Mouse (Mus musculus) hindbrain, embryonic 11.5 days (tissue): ENCODE data around the gene Zdhhc13. TPM values are rescaled to one million over a fixed set of nuclear protein-coding genes. Genes with fewer than 3 reads are reported as not detected.

Source experiments
- ATAC-seq: fragments of 200-750 bp; cut with Nextera tagmentation; 2 replicates; pipeline ENCODE4 v1.8.0; 2017; ENCODE audit warnings: mild to moderate bottlenecking, moderate TSS enrichment, moderate library complexity; ENCODE audit not compliant: low FRiP score
- DNase-seq: peaks from one replicate; pipeline ENCODE4 v3.0.0-alpha.2; 2015; ENCODE audit warnings: low spot score
- H3K27ac ChIP-seq: fragments of 300-500 bp; sonication (generic); 2 replicates; pipeline ENCODE4 v1.5.1; 2014; ENCODE audit warnings: mild to moderate bottlenecking, low read depth, low read length
- H3K27me3 ChIP-seq: fragments of 300-500 bp; sonication (generic); 2 replicates; pipeline ENCODE4 v1.6.1; 2014; ENCODE audit warnings: mild to moderate bottlenecking, low read length, moderate library complexity, mixed read lengths; ENCODE audit not compliant: control insufficient read depth, insufficient read depth
- H3K36me3 ChIP-seq: fragments of 300-500 bp; sonication (generic); 2 replicates; pipeline ENCODE4 v1.6.1; 2014; ENCODE audit warnings: mild to moderate bottlenecking, low read length, moderate library complexity, mixed read lengths; ENCODE audit not compliant: control insufficient read depth, insufficient read depth
- H3K4me1 ChIP-seq: fragments of 300-500 bp; sonication (generic); replicated peaks from 2 replicates; pipeline ENCODE4 v1.6.1; 2014; ENCODE audit warnings: low read length, mixed read lengths; ENCODE audit not compliant: control insufficient read depth, insufficient read depth
- H3K4me2 ChIP-seq: fragments of 300-500 bp; sonication (generic); replicated peaks from 2 replicates; pipeline ENCODE4 v1.6.1; 2014; ENCODE audit warnings: mild to moderate bottlenecking, low read depth, low read length
- H3K4me3 ChIP-seq: fragments of 300-500 bp; sonication (generic); 2 replicates; pipeline ENCODE4 v1.5.1; 2014; ENCODE audit warnings: low read depth, low read length
- H3K9ac ChIP-seq: fragments of 300-500 bp; sonication (generic); 2 replicates; pipeline ENCODE4 v1.6.1; 2014; ENCODE audit warnings: low read depth, low read length
- H3K9me3 ChIP-seq: fragments of 300-500 bp; sonication (generic); 2 replicates; pipeline ENCODE4 v1.6.1; 2016; ENCODE audit warnings: low read length; ENCODE audit not compliant: control insufficient read depth
- WGBS: fragments of 180-500 bp; shearing (Covaris S2); extraction: QIAGEN DNeasy Blood & Tissue Kit; methylation state at CpG from one replicate; pipeline ENCODE4 v1.1.7; 2014; 5-methylcytosine and 5-hydroxymethylcytosine counted together
- polyA plus RNA-seq: library from polyadenylated mRNA; unstranded; fragments of >200 nt; fragmentation: Nextera tagmentation; extraction: Ambion mirVana; gene quantifications from 2 replicates; pipeline ENCODE4 v1.2.1, GENCODE M21; 2014

Gene Zdhhc13
- polyA plus RNA-seq, 1 experiment from 2014 or later, result 40.9 TPM

DNA sequence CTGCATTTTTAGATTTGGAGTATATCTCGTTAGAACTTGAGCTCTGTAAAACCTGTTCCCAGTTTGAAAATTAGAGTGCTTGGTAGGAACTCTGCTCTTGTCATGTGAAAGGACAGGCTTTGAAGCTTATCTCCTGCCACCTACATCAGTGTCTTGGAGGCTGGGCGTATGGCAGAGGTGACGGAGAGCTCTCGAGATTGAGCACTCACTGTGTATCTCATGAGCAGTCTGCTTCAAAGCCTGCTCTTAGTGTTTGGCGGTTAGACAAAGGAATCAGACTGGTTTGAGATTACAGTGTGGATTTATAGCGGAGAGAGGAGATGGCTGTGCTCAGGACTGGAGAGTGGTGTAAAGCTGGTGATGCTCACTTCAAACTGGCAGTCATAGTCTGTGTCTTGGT is 36.4 kb downstream of the Zdhhc13 start:
- Histone ChIP-seq H3K4me1 (no peaks in the 10 kb centered on the region), H3K9ac (no peak overlapping the region), H3K4me3 (no peak overlapping the region), H3K36me3 (peaks cover 17% of the 10 kb centered on the region), H3K4me2 (no peak overlapping the region), H3K27ac (no peak overlapping the region), H3K9me3 (no peaks in the 10 kb centered on the region), H3K27me3 (peaks cover 17% of the 10 kb centered on the region)
- ATAC-seq (no peak), DNase-seq (no peak)
- WGBS, result 95% methylated on average over 6 of the region's 6 CpGs

DNA sequence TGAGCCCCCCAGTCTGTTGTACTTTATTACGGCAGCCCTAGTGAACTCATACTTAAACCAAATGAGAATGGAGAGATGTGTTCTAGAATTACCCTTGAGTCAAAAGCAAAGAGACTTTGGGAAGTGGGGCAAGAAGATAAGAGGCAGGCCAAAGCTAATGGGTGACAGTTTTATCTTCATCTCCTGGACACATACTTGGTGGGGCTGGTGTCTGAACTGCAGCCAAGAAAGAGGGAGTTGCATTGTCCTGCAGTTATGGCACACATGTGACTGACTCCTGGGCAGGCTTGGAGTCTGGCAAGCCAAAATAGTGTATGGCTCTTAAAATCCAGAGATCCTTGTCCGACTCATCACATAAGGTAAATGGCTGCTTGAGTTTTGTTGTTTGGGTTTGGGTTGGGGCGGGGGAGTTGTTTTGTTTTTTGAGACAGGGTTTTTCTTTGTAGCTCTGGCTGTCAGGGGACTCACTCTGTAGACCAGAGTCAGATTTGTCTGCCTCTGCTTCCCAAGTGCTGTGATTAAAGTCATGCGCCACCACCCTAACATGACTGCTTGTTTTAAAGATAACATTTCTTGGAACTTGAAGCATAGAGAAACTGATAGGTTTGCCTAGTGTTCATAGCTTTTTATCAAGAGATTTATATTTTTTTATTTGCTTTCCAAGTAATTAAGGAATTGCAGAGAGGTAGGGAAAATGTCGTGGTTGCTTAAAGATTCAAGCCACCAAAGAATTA is 40.5 kb downstream of the Zdhhc13 start:
- no peak for DNase-seq
- Histone ChIP-seq H3K27me3 (peaks cover 50% of the 10 kb centered on the region), H3K4me2 (no peak overlapping the region), H3K9me3 (no peaks in the 10 kb centered on the region), H3K27ac (no peak overlapping the region), H3K4me1 (no peaks in the 10 kb centered on the region; the same call in 1 of the 2 replicates), H3K4me3 (no peak overlapping the region), H3K36me3 (peaks cover 10% of the 10 kb centered on the region; the same call in 1 of the 2 replicates), H3K9ac (no peak overlapping the region)
- no peak for ATAC-seq
- 89% methylated on average over 5 of the region's 5 CpGs for WGBS

DNA sequence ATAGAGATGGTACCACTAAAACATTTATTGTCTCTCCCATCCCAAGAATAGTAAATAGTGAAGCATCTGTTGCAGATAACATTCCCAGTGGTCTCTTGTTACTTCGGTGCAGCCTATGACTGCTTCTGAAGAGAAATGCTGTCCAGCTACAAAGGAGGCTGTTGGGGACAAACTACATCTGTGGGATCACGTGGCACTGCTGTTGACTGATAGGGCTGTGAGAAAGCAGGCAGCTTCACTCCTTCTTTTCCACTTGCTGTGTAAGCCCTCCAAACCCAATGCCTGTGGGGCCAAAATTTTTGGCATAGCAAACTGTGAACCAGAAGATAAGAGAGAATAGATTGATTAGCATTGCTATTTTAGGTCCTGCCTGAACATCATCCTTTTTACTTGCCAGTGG is 41.6 kb downstream of the Zdhhc13 start:
- peaks cover 50% of the 10 kb centered on the region for H3K27me3 ChIP-seq
- H3K9me3 ChIP-seq, result no peaks in the 10 kb centered on the region
- H3K4me3 ChIP-seq, result no peak overlapping the region
- no peak for ATAC-seq
- no peak overlapping the region for H3K27ac ChIP-seq
- peaks cover 2% of the 10 kb centered on the region; the same call in 1 of the 2 replicates for H3K4me1 ChIP-seq
- no peak overlapping the region for H3K4me2 ChIP-seq
- H3K9ac ChIP-seq, result no peak overlapping the region
- DNase-seq, result no peak
- 63% methylated on average over 2 of the region's 2 CpGs for WGBS
- H3K36me3 ChIP-seq, result peaks cover 5% of the 10 kb centered on the region; the same call in 1 of the 2 replicates

DNA sequence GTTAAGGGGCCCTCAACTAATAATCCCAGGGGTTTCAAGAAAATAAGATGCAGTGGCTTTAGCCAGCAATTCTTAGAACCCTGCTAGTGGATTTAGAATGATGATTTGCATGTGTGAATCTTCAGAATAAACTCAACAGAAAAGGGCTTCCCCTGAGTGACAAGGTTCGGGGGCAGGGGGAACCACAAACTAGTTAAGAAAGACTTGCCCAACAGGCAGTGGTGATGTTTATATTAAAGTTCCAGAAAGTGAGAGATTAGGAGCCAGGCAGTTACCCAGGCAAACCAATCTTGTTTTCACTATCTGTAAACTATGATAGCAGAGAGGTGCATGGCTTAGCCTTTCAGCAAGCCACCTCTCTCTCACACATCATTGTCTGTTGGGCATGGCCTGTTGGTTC is 43.9 kb downstream of the Zdhhc13 start:
- WGBS, result 81% methylated on average over 1 of the region's 1 CpGs
- H3K9ac ChIP-seq, result no peak overlapping the region
- no peak overlapping the region for H3K27ac ChIP-seq
- no peak for ATAC-seq
- no peak for DNase-seq
- no peaks in the 10 kb centered on the region for H3K9me3 ChIP-seq
- no peak overlapping the region for H3K4me3 ChIP-seq
- H3K27me3 ChIP-seq, result peaks cover 63% of the 10 kb centered on the region
- no peaks in the 10 kb centered on the region for H3K36me3 ChIP-seq
- H3K4me1 ChIP-seq, result peaks cover 3% of the 10 kb centered on the region; the same call in 1 of the 2 replicates
- H3K4me2 ChIP-seq, result no peak overlapping the region

DNA sequence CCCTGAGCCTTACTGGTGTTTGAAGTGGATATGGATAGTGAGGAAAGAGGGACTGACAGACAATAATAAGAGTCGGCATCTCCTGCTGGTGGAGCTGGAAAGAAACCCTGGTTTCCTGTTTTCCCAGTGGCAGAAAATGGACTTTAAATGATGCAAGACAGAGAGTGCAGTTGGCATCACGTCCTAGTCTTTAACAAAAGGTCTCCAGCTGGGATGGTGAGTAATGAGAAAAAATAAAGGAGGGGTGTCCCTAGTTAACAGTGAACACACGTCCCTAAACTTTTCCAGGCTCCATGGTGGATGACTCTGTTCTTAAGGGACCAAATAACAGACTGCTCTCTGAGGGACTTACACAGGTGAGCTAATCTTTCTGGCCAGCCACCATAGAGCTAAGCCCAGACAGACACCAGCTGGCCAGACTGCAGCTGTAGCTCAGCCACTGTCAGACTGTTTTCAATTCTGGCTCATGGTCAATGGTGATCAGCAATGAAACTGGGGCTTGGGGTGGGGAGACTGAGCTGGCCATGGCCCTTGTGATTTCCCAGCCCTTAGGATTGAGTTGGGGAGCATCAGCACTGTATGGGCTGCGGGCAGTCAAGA is 45.7 kb downstream of the Zdhhc13 start:
- WGBS, result 43% methylated on average over 4 of the region's 4 CpGs

DNA sequence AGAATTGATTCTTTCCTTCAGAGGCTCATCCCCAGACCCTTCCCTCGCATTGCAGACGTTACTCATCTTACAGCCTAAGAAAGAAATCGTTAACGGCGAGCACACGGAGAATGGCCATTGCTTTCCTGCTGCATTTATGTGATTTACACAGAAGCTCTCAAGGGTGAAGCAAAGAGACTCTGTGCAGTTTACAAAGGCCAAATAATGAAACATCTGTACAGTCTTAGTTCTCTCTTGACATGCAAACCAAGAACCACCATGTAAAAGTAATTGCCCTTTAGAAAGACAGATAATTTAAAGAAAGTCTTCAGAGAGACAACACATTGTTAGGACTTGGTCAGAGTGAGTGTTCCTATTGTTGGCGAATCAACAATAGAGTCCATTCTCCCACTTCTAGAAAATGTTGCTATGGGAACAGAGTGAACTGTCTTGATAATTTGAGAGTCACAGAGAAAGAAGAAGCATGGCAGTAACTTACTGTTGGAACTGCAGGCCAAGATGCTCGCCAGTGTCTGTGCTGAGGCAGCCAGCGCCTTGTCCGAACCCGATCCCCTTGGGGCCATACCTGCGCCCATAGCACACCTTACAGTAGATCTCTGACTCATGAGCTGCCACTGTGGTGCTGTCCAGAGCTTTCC is 46.3 kb downstream of the Zdhhc13 start:
- no peak overlapping the region for H3K9ac ChIP-seq

More for the DNA sequence above, 45.7 kb downstream of the Zdhhc13 start:
- no peak overlapping the region for H3K4me3 ChIP-seq
- peaks cover 65% of the 10 kb centered on the region for H3K27me3 ChIP-seq
- H3K4me2 ChIP-seq, result no peak overlapping the region
- no peak overlapping the region for H3K27ac ChIP-seq
- DNase-seq (peak; percentile 28), ATAC-seq (peak; percentile 45)
- peaks cover 3% of the 10 kb centered on the region; the same call in 1 of the 2 replicates for H3K4me1 ChIP-seq
- H3K36me3 ChIP-seq, result no peaks in the 10 kb centered on the region
- no peak overlapping the region for H3K9ac ChIP-seq
- no peaks in the 10 kb centered on the region for H3K9me3 ChIP-seq

DNA sequence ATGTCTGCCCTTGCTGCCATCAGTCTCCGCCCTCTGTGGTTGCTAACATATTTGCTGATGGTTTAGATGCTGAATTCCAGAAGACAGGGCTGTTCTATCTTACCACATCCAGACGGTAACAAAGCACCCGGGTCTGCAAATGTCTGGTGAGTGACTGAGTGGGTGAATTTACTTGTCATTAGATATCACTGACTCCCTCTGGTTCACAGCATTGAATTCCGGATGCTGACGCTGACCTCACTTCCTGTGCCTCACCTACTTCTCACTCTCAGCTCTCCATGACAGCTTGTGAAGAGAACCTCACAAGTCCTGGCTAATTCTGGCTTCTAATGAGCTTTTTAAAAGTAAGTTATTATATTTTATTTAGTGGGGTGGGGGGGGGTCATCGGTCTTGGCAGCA is 48.1 kb downstream of the Zdhhc13 start:
- H3K27me3 ChIP-seq, result peaks cover 65% of the 10 kb centered on the region
- H3K36me3 ChIP-seq, result no peaks in the 10 kb centered on the region
- WGBS, result 84% methylated on average over 6 of the region's 6 CpGs
- no peak overlapping the region for H3K9ac ChIP-seq
- no peaks in the 10 kb centered on the region for H3K9me3 ChIP-seq
- H3K27ac ChIP-seq, result no peak overlapping the region
- ATAC-seq (no peak), DNase-seq (no peak)
- peaks cover 3% of the 10 kb centered on the region; the same call in 1 of the 2 replicates for H3K4me1 ChIP-seq
- no peak overlapping the region for H3K4me3 ChIP-seq
- no peak overlapping the region for H3K4me2 ChIP-seq

More for the DNA sequence above, 46.3 kb downstream of the Zdhhc13 start:
- H3K27me3 ChIP-seq, result peaks cover 70% of the 10 kb centered on the region
- peak; percentile 37 for DNase-seq
- peak; percentile 68 for ATAC-seq
- H3K4me2 ChIP-seq, result no peak overlapping the region
- no peaks in the 10 kb centered on the region for H3K36me3 ChIP-seq
- no peak overlapping the region for H3K4me3 ChIP-seq
- peaks cover 3% of the 10 kb centered on the region; the same call in 1 of the 2 replicates for H3K4me1 ChIP-seq
- H3K27ac ChIP-seq, result no peak overlapping the region
- H3K9me3 ChIP-seq, result no peaks in the 10 kb centered on the region
- 45% methylated on average over 12 of the region's 12 CpGs for WGBS

DNA sequence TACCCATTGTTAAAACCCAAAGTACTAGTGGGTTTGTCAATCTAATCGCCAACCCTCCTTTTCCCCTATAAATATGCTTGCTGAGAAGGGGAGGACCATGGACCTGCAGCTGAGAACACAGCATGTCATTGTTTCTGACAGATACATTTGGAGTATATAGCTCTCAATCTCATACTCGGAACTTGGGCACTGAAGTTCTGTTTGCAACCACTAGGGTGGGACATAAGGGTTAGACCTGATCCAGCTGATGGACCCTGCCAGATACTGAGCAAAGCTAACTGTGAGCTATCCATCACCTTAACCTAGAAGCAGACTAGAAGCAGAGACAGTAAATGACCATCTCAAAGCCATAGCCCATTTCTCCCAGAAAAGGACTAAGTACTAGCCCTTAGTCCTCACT is 49.6 kb downstream of the Zdhhc13 start:
- Histone ChIP-seq H3K27ac (no peak overlapping the region), H3K9ac (no peak overlapping the region), H3K36me3 (no peaks in the 10 kb centered on the region), H3K27me3 (peaks cover 63% of the 10 kb centered on the region), H3K9me3 (no peaks in the 10 kb centered on the region), H3K4me1 (peaks cover 3% of the 10 kb centered on the region; the same call in 1 of the 2 replicates), H3K4me3 (no peak overlapping the region), H3K4me2 (no peak overlapping the region)
- DNase-seq (no peak), ATAC-seq (no peak)
- WGBS, result 63% methylated on average over 2 of the region's 2 CpGs
